Mouse (Mus musculus) neural tube, embryonic 13.5 days (tissue): ENCODE measurements around the gene Sarm1. TPM values are rescaled to one million over a fixed set of nuclear protein-coding genes. Genes with fewer than 3 reads are reported as not detected.

Source experiments
- ATAC-seq: fragments of 200-750 bp; cut with Nextera tagmentation; 2 replicates; pipeline ENCODE4 v1.8.0; 2017; ENCODE audit warnings: low read depth, mild to moderate bottlenecking, moderate TSS enrichment, moderate library complexity
- H3K27ac ChIP-seq: fragments of 300-500 bp; sonication (generic); replicated peaks from 2 replicates; pipeline ENCODE4 v1.5.1; 2015; ENCODE audit warnings: moderate library complexity, mild to moderate bottlenecking, inconsistent platforms
- H3K27me3 ChIP-seq: fragments of 300-500 bp; sonication (generic); 2 replicates; pipeline ENCODE4 v1.6.1; 2015; ENCODE audit warnings: mild to moderate bottlenecking, inconsistent platforms
- H3K36me3 ChIP-seq: fragments of 300-500 bp; sonication (generic); 2 replicates; pipeline ENCODE4 v1.6.1; 2015; ENCODE audit warnings: mild to moderate bottlenecking, inconsistent platforms
- H3K4me1 ChIP-seq: fragments of 300-500 bp; sonication (generic); replicated peaks from 2 replicates; pipeline ENCODE4 v1.6.1; 2015; ENCODE audit warnings: inconsistent platforms
- H3K4me2 ChIP-seq: fragments of 300-500 bp; sonication (generic); 2 replicates; pipeline ENCODE4 v1.6.1; 2015; ENCODE audit warnings: inconsistent platforms, mild to moderate bottlenecking, moderate library complexity
- H3K4me3 ChIP-seq: fragments of 300-500 bp; sonication (generic); 2 replicates; pipeline ENCODE4 v1.5.1; 2015; ENCODE audit warnings: mild to moderate bottlenecking, inconsistent platforms
- H3K9ac ChIP-seq: fragments of 300-500 bp; sonication (generic); 2 replicates; pipeline ENCODE4 v1.6.1; 2015; ENCODE audit warnings: moderate library complexity, mild to moderate bottlenecking, inconsistent platforms
- H3K9me3 ChIP-seq: fragments of 300-500 bp; sonication (generic); 2 replicates; pipeline ENCODE4 v1.6.1; 2016; ENCODE audit warnings: inconsistent platforms
- WGBS: fragments of 180-500 bp; shearing (Covaris S2); methylation state at CpG from one replicate; pipeline ENCODE4 v1.1.7; 2015; 5-methylcytosine and 5-hydroxymethylcytosine counted together
- polyA plus RNA-seq: library from polyadenylated mRNA; unstranded; fragments of >200 nt; fragmentation: Nextera tagmentation; extraction: Ambion mirVana; gene quantifications from 2 replicates; pipeline ENCODE4 v1.2.1, GENCODE M21; 2015

The Sarm1 gene
- polyA plus RNA-seq, 1 experiment from 2014 or later, result 43.0 TPM

DNA sequence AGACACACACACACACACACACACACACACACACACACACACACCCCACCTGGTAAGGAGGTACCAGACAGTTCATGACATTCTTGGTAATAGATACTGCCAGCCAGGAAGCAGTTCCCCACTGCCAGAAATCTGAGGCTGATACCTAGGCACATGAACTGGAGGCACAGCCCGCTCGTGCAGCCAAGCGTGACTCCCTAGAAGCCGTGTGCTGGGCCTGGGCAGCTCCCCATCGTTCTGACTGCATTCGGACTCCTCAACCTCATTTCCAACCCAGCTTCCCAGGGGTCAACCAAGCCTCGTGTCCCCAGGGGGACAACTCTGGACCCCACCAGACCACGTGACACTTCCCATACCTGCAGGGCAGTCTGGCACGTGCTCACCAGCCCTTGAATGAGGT is 31.2 kb upstream of the Sarm1 start:
- Histone ChIP-seq H3K27ac (no peak overlapping the region), H3K4me2 (no peak overlapping the region), H3K4me1 (peaks cover 9% of the 10 kb centered on the region; the same call in 1 of the 2 replicates), H3K36me3 (peaks cover 67% of the 10 kb centered on the region), H3K4me3 (no peak overlapping the region), H3K9ac (no peak overlapping the region), H3K9me3 (no peaks in the 10 kb centered on the region), H3K27me3 (no peaks in the 10 kb centered on the region)
- WGBS, result 86% methylated on average over 9 of the region's 9 CpGs
- no peak for ATAC-seq

DNA sequence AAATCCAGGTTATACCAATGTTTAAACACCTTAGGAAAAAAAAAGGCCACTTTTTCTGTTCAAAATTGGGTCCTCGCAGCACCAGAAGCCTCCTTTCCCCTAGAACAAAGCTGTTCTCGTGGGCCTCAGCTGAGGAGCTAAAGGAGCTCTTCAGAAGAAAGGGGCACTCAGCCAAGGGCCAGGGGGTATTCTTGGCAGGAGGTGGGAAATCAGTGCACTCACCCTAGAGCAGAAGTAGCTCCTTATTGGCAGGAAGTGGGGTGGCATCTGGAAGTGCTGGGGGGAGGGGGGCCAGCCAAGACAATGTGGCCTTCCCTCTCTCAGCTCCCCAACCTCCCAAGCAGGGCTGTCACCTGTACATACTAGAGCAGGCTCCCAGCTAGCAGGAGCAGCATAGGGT is 27.3 kb upstream of the Sarm1 start:
- WGBS, result 71% methylated on average over 2 of the region's 2 CpGs

GRCm38 (mm10) chr11:78523241-78523955 is 25.8 kb upstream of the Sarm1 start:
- 74% methylated on average over 9 of the region's 9 CpGs for WGBS
- Histone ChIP-seq H3K9me3 (no peaks in the 10 kb centered on the region), H3K27me3 (no peaks in the 10 kb centered on the region), H3K36me3 (peaks cover 100% of the 10 kb centered on the region), H3K9ac (no peak overlapping the region), H3K4me3 (no peak overlapping the region), H3K4me1 (peaks cover 4% of the 10 kb centered on the region; the same call in 1 of the 2 replicates), H3K27ac (peak overlapping the region; percentile 33; the same call in 1 of the 2 replicates), H3K4me2 (no peak overlapping the region)
- ATAC-seq, result no peak

More for the DNA sequence above, 27.3 kb upstream of the Sarm1 start:
- no peak for ATAC-seq
- peaks cover 4% of the 10 kb centered on the region; the same call in 1 of the 2 replicates for H3K4me1 ChIP-seq
- no peak overlapping the region for H3K9ac ChIP-seq
- peaks cover 100% of the 10 kb centered on the region for H3K36me3 ChIP-seq
- no peak overlapping the region for H3K4me3 ChIP-seq
- H3K27ac ChIP-seq, result 0 out of 2 replicates have a peak overlapping the region, but pooled peaks have one; percentile 5
- H3K9me3 ChIP-seq, result no peaks in the 10 kb centered on the region
- no peaks in the 10 kb centered on the region for H3K27me3 ChIP-seq
- no peak overlapping the region for H3K4me2 ChIP-seq

DNA sequence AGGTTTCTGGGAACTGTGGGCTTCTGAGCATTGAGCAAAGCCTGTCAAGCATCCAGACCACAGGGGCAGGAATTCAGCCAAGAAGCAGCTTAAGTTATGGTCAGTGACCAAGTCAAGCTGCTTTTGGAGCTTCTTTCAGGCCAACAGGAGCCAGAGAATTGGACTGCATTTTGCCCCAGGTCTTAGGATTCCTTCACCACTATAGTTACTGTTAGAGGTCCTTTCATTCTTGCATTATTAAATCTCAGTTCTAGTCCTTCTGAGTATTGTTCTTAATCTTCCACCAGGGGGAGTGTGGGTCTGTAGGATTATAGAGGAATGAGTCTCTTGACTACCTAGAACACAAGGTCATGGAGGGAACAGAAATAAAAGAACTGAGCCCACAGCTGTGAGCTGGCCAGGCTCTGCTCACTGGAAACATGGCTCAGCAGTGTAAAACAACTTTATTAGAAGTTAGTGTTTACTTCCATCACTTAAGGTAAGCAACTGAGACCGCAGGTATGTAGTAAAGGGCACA is 25.0 kb upstream of the Sarm1 start:
- Histone ChIP-seq H3K9me3 (no peaks in the 10 kb centered on the region), H3K4me2 (no peak overlapping the region), H3K4me3 (no peak overlapping the region), H3K4me1 (peaks cover 4% of the 10 kb centered on the region; the same call in 1 of the 2 replicates), H3K9ac (no peak overlapping the region), H3K27me3 (no peaks in the 10 kb centered on the region), H3K36me3 (peaks cover 100% of the 10 kb centered on the region), H3K27ac (peak overlapping the region; percentile 23)
- ATAC-seq, result no peak
- 86% methylated on average over 1 of the region's 1 CpGs for WGBS

- Histone ChIP-seq H3K9me3 (no peaks in the 10 kb centered on the region), H3K9ac (no peak overlapping the region), H3K27me3 (no peaks in the 10 kb centered on the region), H3K4me2 (no peak overlapping the region), H3K27ac (0 out of 2 replicates have a peak overlapping the region, but pooled peaks have one; percentile 23), H3K4me1 (peaks cover 4% of the 10 kb centered on the region; the same call in 1 of the 2 replicates), H3K36me3 (peaks cover 97% of the 10 kb centered on the region), H3K4me3 (no peak overlapping the region)
- no peak for ATAC-seq
- 92% methylated on average over 3 of the region's 3 CpGs for WGBS
Measured at GRCm38 (mm10) chr11:78521880-78522279, 24.3 kb upstream of the Sarm1 start.

GRCm38 (mm10) chr11:78518931-78519330 is 21.4 kb upstream of the Sarm1 start:
- no peak overlapping the region for H3K27ac ChIP-seq
- H3K27me3 ChIP-seq, result no peaks in the 10 kb centered on the region
- H3K9ac ChIP-seq, result no peak overlapping the region
- H3K4me1 ChIP-seq, result peaks cover 4% of the 10 kb centered on the region; the same call in 1 of the 2 replicates
- H3K4me3 ChIP-seq, result no peak overlapping the region
- no peak for ATAC-seq
- no peaks in the 10 kb centered on the region for H3K9me3 ChIP-seq
- H3K36me3 ChIP-seq, result peaks cover 97% of the 10 kb centered on the region
- H3K4me2 ChIP-seq, result no peak overlapping the region
- WGBS, result 86% methylated on average over 10 of the region's 10 CpGs

DNA sequence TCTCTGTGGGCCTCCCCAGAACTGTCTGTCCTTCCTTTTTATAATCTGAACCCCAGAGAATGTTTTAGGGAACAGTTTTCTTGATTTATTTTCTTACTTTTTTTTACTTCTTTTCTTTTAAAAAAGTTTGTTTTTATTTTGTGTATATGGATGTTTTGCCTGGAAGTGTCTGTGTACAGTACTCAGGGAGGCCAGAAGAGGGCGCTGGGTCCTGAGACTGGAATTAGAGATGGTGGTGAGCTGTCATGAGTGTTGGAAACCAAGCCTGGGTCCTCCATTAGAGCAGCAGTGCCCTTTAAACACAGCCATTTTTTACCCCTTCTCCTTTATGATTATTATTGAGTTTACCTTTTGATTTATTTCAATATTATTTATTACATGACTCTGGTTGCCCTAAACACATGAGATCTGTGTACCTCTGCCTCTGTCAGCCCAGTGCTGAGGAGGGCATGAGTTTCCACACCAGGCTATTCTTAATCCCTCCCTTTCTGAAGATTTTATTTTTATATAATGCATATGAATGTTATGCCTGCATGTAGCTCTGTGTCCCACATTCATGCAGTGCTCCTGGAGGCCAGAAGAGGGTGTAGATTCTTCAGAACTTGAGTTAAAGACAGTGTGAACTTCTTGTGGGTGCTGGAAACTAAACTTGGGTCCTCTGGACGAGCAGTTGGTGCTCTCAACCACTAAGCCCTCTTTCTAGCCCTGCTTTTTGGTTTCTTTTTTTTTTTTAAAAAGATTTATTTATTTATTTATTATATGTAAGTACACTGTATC is 18.2 kb upstream of the Sarm1 start:
- no peak overlapping the region for H3K27ac ChIP-seq
- peaks cover 26% of the 10 kb centered on the region for H3K4me1 ChIP-seq
- H3K27me3 ChIP-seq, result no peaks in the 10 kb centered on the region
- peaks cover 67% of the 10 kb centered on the region for H3K36me3 ChIP-seq
- WGBS, result 65% methylated on average over 2 of the region's 2 CpGs
- no peak overlapping the region for H3K4me3 ChIP-seq
- H3K9ac ChIP-seq, result no peak overlapping the region
- no peak for ATAC-seq
- no peaks in the 10 kb centered on the region for H3K9me3 ChIP-seq
- no peak overlapping the region for H3K4me2 ChIP-seq

DNA sequence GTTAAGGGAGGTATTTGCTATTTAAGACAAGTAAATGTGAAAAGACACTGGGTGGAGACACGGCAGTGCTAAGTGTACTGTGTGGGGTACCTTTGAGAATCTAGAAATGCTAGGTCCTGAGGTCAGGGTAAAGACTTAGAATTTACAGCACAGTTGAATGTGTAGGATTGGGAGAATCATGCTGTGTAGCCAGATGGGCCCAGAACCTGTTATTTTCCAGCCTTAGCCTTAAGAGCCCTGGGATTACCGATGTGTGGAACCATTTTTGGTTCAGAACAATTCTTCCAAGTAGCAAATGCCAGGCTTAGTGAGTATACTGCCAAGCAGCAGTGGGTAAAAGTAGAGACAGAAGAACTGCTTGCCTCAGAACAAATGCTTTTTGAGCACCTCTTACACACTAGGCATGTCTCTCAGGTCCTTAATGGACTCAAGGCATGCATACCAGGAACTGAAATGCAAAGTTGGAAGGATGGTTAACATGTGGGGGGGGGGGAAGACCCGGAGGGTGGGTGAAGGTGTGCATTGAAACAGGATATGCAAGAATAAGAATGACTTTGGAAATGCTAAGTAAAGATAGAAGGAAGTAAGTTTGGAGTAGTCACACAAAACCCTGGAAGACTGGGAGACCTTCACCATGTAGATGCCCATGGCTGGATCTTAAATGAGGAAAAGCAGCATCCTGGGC is 15.7 kb upstream of the Sarm1 start:
- 76% methylated on average over 3 of the region's 3 CpGs for WGBS
- peak overlapping the region; percentile 98 for H3K9ac ChIP-seq
- peak overlapping the region; percentile 95 for H3K4me3 ChIP-seq
- peaks cover 58% of the 10 kb centered on the region for H3K36me3 ChIP-seq
- H3K9me3 ChIP-seq, result no peaks in the 10 kb centered on the region
- ATAC-seq, result no peak
- H3K4me1 ChIP-seq, result peaks cover 28% of the 10 kb centered on the region
- peak overlapping the region; percentile 94 for H3K4me2 ChIP-seq
- no peaks in the 10 kb centered on the region for H3K27me3 ChIP-seq
- H3K27ac ChIP-seq, result no peak overlapping the region

DNA sequence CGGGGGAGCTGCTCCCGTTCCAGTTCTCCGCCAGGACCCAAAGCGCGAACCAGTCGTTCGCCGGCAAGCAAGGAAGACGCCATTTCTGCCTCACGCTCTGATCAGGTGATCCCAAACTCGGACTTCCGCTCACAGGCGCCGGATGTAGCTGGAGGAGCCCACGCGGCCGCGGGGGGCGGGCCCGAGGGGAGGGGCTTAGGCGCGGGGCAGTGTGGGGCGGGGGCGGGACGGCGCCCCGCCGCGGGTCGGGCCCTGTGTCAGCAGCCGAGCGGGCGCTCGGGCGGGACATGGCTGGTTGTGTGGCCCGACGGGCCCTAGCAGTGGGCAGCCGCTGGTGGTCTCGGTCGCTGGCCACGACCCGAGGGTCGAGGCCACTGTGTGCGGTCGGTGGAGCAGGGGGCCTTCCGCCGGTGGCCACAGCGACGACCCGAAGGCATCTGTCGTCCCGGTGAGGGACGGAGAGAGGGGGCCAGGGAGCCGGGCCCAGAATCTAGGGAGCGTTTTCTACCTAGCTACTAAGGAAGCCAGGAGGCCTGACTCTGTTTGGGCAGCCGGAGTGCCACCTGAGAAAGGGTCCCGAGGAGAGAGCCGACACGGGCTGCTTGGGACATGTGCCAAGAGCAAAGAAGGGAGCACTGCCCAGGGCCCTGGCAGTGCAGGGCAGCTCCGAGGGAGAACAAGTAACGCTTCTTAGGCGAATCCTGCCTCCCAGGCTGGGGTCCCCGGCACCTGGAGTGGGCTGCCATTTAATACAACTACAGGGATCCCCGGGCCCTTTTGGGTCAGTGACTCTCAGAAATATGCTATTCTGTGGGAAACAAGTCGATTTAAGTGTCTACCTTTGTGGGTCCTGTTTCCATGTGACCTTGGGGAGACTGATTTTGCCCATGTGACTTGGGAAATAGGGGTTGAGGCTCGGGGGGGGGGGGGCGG is 14.7 kb upstream of the Sarm1 start, which contains the start of the genes Tmem199 and Poldip2:
Gene Tmem199 (minus strand): TSS at position 148 of the 933 bp plus-strand sequence.
Gene Poldip2 (plus strand): TSS at position 169 of the 933 bp plus-strand sequence.
- Histone ChIP-seq H3K36me3 (peaks cover 58% of the 10 kb centered on the region), H3K4me1 (peaks cover 28% of the 10 kb centered on the region), H3K4me3 (peak within 1 kb of the TSS; percentile 95), H3K9ac (peak within 1 kb of the TSS; percentile 98), H3K4me2 (peak within 1 kb of the TSS; percentile 94), H3K27me3 (no peaks in the 10 kb centered on the region), H3K9me3 (no peaks in the 10 kb centered on the region), H3K27ac (peak within 1 kb of the TSS; percentile 89)
- ATAC-seq, result peak; percentile 96
- whole genome bisulfite sequencing, result under 1% methylated on average over 66 of the region's 67 CpGs

- Histone ChIP-seq H3K9me3 (no peaks in the 10 kb centered on the region), H3K9ac (no peak overlapping the region), H3K4me1 (peaks cover 26% of the 10 kb centered on the region), H3K27ac (no peak overlapping the region), H3K4me2 (no peak overlapping the region), H3K4me3 (no peak overlapping the region), H3K27me3 (no peaks in the 10 kb centered on the region), H3K36me3 (peaks cover 53% of the 10 kb centered on the region)
- 77% methylated on average over 5 of the region's 5 CpGs for WGBS
- ATAC-seq, result no peak
Measured at GRCm38 (mm10) chr11:78509148-78509547, 11.6 kb upstream of the Sarm1 start.

GRCm38 (mm10) chr11:78505430-78505829 is 7.9 kb upstream of the Sarm1 start:
- H3K27ac ChIP-seq, result no peak overlapping the region
- H3K27me3 ChIP-seq, result peaks cover 3% of the 10 kb centered on the region
- no peak overlapping the region for H3K4me3 ChIP-seq
- no peak overlapping the region for H3K4me2 ChIP-seq
- H3K4me1 ChIP-seq, result no peaks in the 10 kb centered on the region
- no peaks in the 10 kb centered on the region for H3K9me3 ChIP-seq
- 86% methylated on average over 3 of the region's 3 CpGs for WGBS
- H3K36me3 ChIP-seq, result peaks cover 49% of the 10 kb centered on the region
- no peak overlapping the region for H3K9ac ChIP-seq
- no peak for ATAC-seq
